ENCODE assay signal across 8 mouse cellular contexts in the genomic region with DNA sequence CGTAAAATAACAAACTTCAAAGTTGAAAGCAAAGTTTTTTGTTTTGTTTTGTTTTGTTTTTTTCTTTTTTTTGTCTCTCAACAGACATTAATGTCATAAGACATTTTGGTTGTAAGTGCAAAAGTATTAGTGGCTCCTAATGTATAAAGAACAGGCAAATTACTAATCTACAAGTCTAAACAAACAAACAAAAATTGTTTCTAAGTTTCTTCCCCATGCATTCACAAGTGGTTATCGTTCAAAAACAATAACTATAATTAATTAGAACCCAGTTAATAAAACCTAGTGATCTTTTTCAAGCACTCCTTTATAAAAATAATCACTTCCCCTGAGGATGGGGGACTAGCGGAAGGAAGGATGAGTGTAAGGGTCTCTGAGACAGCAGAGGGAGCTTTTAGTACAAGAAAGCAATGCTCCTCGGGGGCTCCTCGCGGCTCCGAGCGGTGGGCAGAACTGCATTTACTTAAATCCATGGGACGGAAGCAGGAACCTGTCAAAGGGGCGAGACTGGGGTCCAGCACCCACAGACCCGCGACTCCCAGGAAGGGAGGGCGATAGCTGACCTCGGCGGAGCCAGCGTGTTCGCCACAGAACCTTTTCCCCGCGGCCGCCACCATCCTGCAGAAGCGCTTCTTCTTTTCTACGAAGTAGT. TPM values are rescaled to one million over a fixed set of nuclear protein-coding genes. Genes with fewer than 3 reads are reported as not detected.
A peak's percentile ranks its signal among the peaks of the same experiment; 100 is the strongest.
DNase-seq lines count a peak whose midpoint lies in the region; ATAC-seq and TF ChIP-seq lines count a peak whose summit lies in the region.

No protein-coding gene starts in this region.

- H3K4me3 ChIP-seq in kidney, adult 2 months (ENCODE audit: insufficient read depth, low read depth, low read length): peak overlapping the region; percentile 81
- H3K4me3 ChIP-seq in embryonic facial prominence, embryonic 10.5 days: peak overlapping the region; percentile 81
- peak overlapping the region; percentile 77 for H3K4me3 ChIP-seq in intestine, embryonic 14.5 days (ENCODE audit: low read depth, low read length)
- H3K4me3 ChIP-seq in midbrain, embryonic 16.5 days (ENCODE audit: low read depth, low read length): peak overlapping the region; percentile 78

- no peaks in the 10 kb centered on the region for H3K27me3 ChIP-seq in kidney, adult 2 months (replicated peaks; ENCODE audit: control insufficient read depth, insufficient read depth, low read length)
- H3K27me3 ChIP-seq in embryonic facial prominence, embryonic 10.5 days (replicated peaks; ENCODE audit: low read depth, poor library complexity, severe bottlenecking): no peaks in the 10 kb centered on the region
- no peaks in the 10 kb centered on the region for H3K27me3 ChIP-seq in intestine, embryonic 14.5 days (replicated peaks; ENCODE audit: control insufficient read depth, insufficient read depth, low read length)
- no peaks in the 10 kb centered on the region for H3K27me3 ChIP-seq in midbrain, embryonic 16.5 days (ENCODE audit: control insufficient read depth, insufficient read depth, low read depth, low read length)

- peak overlapping the region; percentile 30; the same call in 1 of the 2 replicates for H3K27ac ChIP-seq in kidney, adult 2 months (ENCODE audit: insufficient read depth, low read depth, low read length)
- H3K27ac ChIP-seq in embryonic facial prominence, embryonic 10.5 days (replicated peaks): peak overlapping the region; percentile 95
- peak overlapping the region; percentile 69 for H3K27ac ChIP-seq in intestine, embryonic 14.5 days (ENCODE audit: low read depth)
- H3K27ac ChIP-seq in midbrain, embryonic 16.5 days (ENCODE audit: low read length): peak overlapping the region; percentile 84

- TF ChIP-seq POLR2A in kidney, adult 2 months (IDR thresholded peaks at IDR 0.05; ENCODE audit: low read depth, low read length): no peak

- peak overlapping the region; percentile 48 for H3K4me2 ChIP-seq in intestine, embryonic 14.5 days (ENCODE audit: low read length)
- peak overlapping the region; percentile 52 for H3K4me2 ChIP-seq in midbrain, embryonic 16.5 days (ENCODE audit: low read length)

- DNase-seq in kidney, adult 2 months: no peak
- no peak for DNase-seq in kidney, postnatal 25 days
- DNase-seq in ES-CJ7 (ENCODE audit: low read depth, low spot score): peak; percentile 59
- DNase-seq in embryonic facial prominence, embryonic 10.5 days (ENCODE audit: low spot score): no peak
- DNase-seq in intestine, embryonic 14.5 days (ENCODE audit: low spot score): no peak
- no peak for DNase-seq in kidney, postnatal 36 days
- DNase-seq in left cerebral cortex, postnatal 36 days (ENCODE audit: low spot score in 2 of 2): no peak

- WGBS in kidney, adult 2 months: 1% methylated on average over 22 of the region's 22 CpGs
- WGBS in embryonic facial prominence, embryonic 10.5 days: 2% methylated on average over 22 of the region's 22 CpGs
- 2% methylated on average over 22 of the region's 22 CpGs for WGBS in intestine, embryonic 14.5 days
- WGBS in midbrain, embryonic 16.5 days: 2% methylated on average over 22 of the region's 22 CpGs

- peak; percentile 76 for ATAC-seq in intestine, embryonic 14.5 days (replicated peaks; ENCODE audit: low FRiP score, low TSS enrichment, low read depth)
- peak; percentile 87 for ATAC-seq in midbrain, embryonic 16.5 days

- no peaks in the 10 kb centered on the region for H3K36me3 ChIP-seq in kidney, adult 2 months (ENCODE audit: control insufficient read depth, insufficient read depth, low read length)
- H3K36me3 ChIP-seq in embryonic facial prominence, embryonic 10.5 days (replicated peaks): peaks cover 39% of the 10 kb centered on the region
- H3K36me3 ChIP-seq in intestine, embryonic 14.5 days (ENCODE audit: control insufficient read depth, insufficient read depth, low read length): peaks cover 27% of the 10 kb centered on the region
- H3K36me3 ChIP-seq in midbrain, embryonic 16.5 days (ENCODE audit: control insufficient read depth, insufficient read depth, low read length): peaks cover 14% of the 10 kb centered on the region; the same call in 1 of the 2 replicates

- no peak; the same call in 1 of the 2 replicates for TF ChIP-seq CTCF in kidney, adult 2 months (conservative IDR thresholded peaks at IDR 0.05; ENCODE audit: insufficient read depth, insufficient read length, low read depth, low read length)

- H3K9ac ChIP-seq in intestine, embryonic 14.5 days (ENCODE audit: low read length): peak overlapping the region; percentile 67
- H3K9ac ChIP-seq in midbrain, embryonic 16.5 days (ENCODE audit: low read depth, low read length): peak overlapping the region; percentile 73

- no peaks in the 10 kb centered on the region for H3K9me3 ChIP-seq in embryonic facial prominence, embryonic 10.5 days
- H3K9me3 ChIP-seq in intestine, embryonic 14.5 days (ENCODE audit: control insufficient read depth, low read length): no peaks in the 10 kb centered on the region
- H3K9me3 ChIP-seq in midbrain, embryonic 16.5 days (replicated peaks; ENCODE audit: control insufficient read depth, low read length, poor library complexity, severe bottlenecking): no peaks in the 10 kb centered on the region

- intact Hi-C loops in left cerebral cortex, postnatal 36 days (cut with DNase I): loop anchor here (1.0 to 10.0 kb wide), 3 partner anchors 68 to 151 kb away; a partner anchor contains a TSS

- H3K4me1 ChIP-seq in kidney, adult 2 months (ENCODE audit: control insufficient read depth, insufficient read depth, low read length): no peaks in the 10 kb centered on the region
- H3K4me1 ChIP-seq in embryonic facial prominence, embryonic 10.5 days: peaks cover 14% of the 10 kb centered on the region
- peaks cover 9% of the 10 kb centered on the region; the same call in 1 of the 2 replicates for H3K4me1 ChIP-seq in intestine, embryonic 14.5 days (replicated peaks; ENCODE audit: control insufficient read depth, insufficient read depth, low read length)
- H3K4me1 ChIP-seq in midbrain, embryonic 16.5 days (ENCODE audit: control insufficient read depth, insufficient read depth, low read length): peaks cover 13% of the 10 kb centered on the region

RNA-seq across cellular contexts. Expression of a gene that starts 0.6 kb away (rescaled TPM):
- 0.42 and 0.78 TPM in 2 replicates for polyA plus RNA-seq in kidney, adult 2 months (2012; rRNA removed)
- polyA plus RNA-seq in embryonic facial prominence, embryonic 10.5 days (2016; fragmentation: Nextera tagmentation; extraction: Ambion mirVana): 38.5 and 39.6 TPM in 2 replicates
- polyA plus RNA-seq in intestine, embryonic 14.5 days (2014; fragmentation: Nextera tagmentation; extraction: Ambion mirVana): 18.8 and 25.3 TPM in 2 replicates
- polyA plus RNA-seq in midbrain, embryonic 16.5 days (2015; fragmentation: Nextera tagmentation; extraction: Ambion mirVana): 11.4 and 15.3 TPM in 2 replicates
- total RNA-seq in left cerebral cortex, postnatal 36 days (2021): 1 to 10 TPM; 6.1 to 7.6 TPM

RNA-seq across cellular contexts. Expression of a gene that starts 20.2 kb away (rescaled TPM):
- polyA plus RNA-seq in kidney, adult 2 months (2012; rRNA removed): 2.8 TPM in 2 replicates
- polyA plus RNA-seq in embryonic facial prominence, embryonic 10.5 days (2016; fragmentation: Nextera tagmentation; extraction: Ambion mirVana): 24.7 and 24.9 TPM in 2 replicates
- 29.0 and 33.4 TPM in 2 replicates for polyA plus RNA-seq in intestine, embryonic 14.5 days (2014; fragmentation: Nextera tagmentation; extraction: Ambion mirVana)
- 29.3 and 31.8 TPM in 2 replicates for polyA plus RNA-seq in midbrain, embryonic 16.5 days (2015; fragmentation: Nextera tagmentation; extraction: Ambion mirVana)
- total RNA-seq in left cerebral cortex, postnatal 36 days (2021): 10 to 100 TPM; 13.8 to 20.9 TPM

RNA-seq across cellular contexts. Expression of a gene that starts 31.4 kb away (rescaled TPM):
- polyA plus RNA-seq in kidney, adult 2 months (2012; rRNA removed): 0.33 and 0.81 TPM in 2 replicates
- 0.70 and 0.75 TPM in 2 replicates for polyA plus RNA-seq in embryonic facial prominence, embryonic 10.5 days (2016; fragmentation: Nextera tagmentation; extraction: Ambion mirVana)
- 1.1 and 1.5 TPM in 2 replicates for polyA plus RNA-seq in intestine, embryonic 14.5 days (2014; fragmentation: Nextera tagmentation; extraction: Ambion mirVana)
- polyA plus RNA-seq in midbrain, embryonic 16.5 days (2015; fragmentation: Nextera tagmentation; extraction: Ambion mirVana): 0.25 and 0.38 TPM in 2 replicates
- under 1 TPM in 1 of 2 experiments, not detected in 1; 0.17 TPM for total RNA-seq in left cerebral cortex, postnatal 36 days (2021)

Comparison
In these comparisons a context has a peak if more than half of its experiments do, and no peak if none do; other contexts are left out.
1. H3K27ac ChIP-seq: peak in every context shown above with its lines; median percentile 95 in embryonic facial prominence, embryonic 10.5 days; 84 in midbrain, embryonic 16.5 days; 69 in intestine, embryonic 14.5 days; 30 in kidney, adult 2 months.